Mouse (Mus musculus) forebrain, embryonic 10.5 days (tissue): ENCODE data around the gene Insc. TPM values are rescaled to one million over a fixed set of nuclear protein-coding genes. Genes with fewer than 3 reads are reported as not detected.

Experiments used
- DNase-seq: peaks from one replicate; pipeline ENCODE4 v3.0.0-alpha.2; 2017; ENCODE audit warnings: low spot score; ENCODE audit errors: extremely low spot score
- H3K27ac ChIP-seq: fragments of 300-500 bp; sonication (generic); 2 replicates; pipeline ENCODE4 v1.5.1; 2016; ENCODE audit warnings: mild to moderate bottlenecking
- H3K27me3 ChIP-seq: fragments of 300-500 bp; sonication (generic); 2 replicates; pipeline ENCODE4 v1.6.1; 2016; ENCODE audit warnings: mild to moderate bottlenecking; ENCODE audit not compliant: poor library complexity, severe bottlenecking
- H3K36me3 ChIP-seq: fragments of 300-500 bp; sonication (generic); replicated peaks from 2 replicates; pipeline ENCODE4 v1.6.1; 2016; ENCODE audit warnings: mild to moderate bottlenecking, moderate library complexity
- H3K4me1 ChIP-seq: fragments of 300-500 bp; sonication (generic); 2 replicates; pipeline ENCODE4 v1.6.1; 2016
- H3K4me3 ChIP-seq: fragments of 300-500 bp; sonication (generic); 2 replicates; pipeline ENCODE4 v1.5.1; 2016; ENCODE audit warnings: mild to moderate bottlenecking, moderate library complexity
- H3K9me3 ChIP-seq: fragments of 300-500 bp; sonication (generic); 2 replicates; pipeline ENCODE4 v1.6.1; 2016; ENCODE audit warnings: mild to moderate bottlenecking, moderate library complexity
- WGBS: fragments of 180-500 bp; shearing (Covaris S2); methylation state at CpG from one replicate; pipeline ENCODE4 v1.1.7; 2016; 5-methylcytosine and 5-hydroxymethylcytosine counted together
- polyA plus RNA-seq: library from polyadenylated mRNA; unstranded; fragments of >200 nt; fragmentation: Nextera tagmentation; extraction: Ambion mirVana; gene quantifications from 2 replicates; pipeline ENCODE4 v1.2.1, GENCODE M21; 2016

Insc gene
- polyA plus RNA-seq, 1 experiment from 2014 or later = 0.92 TPM

DNA sequence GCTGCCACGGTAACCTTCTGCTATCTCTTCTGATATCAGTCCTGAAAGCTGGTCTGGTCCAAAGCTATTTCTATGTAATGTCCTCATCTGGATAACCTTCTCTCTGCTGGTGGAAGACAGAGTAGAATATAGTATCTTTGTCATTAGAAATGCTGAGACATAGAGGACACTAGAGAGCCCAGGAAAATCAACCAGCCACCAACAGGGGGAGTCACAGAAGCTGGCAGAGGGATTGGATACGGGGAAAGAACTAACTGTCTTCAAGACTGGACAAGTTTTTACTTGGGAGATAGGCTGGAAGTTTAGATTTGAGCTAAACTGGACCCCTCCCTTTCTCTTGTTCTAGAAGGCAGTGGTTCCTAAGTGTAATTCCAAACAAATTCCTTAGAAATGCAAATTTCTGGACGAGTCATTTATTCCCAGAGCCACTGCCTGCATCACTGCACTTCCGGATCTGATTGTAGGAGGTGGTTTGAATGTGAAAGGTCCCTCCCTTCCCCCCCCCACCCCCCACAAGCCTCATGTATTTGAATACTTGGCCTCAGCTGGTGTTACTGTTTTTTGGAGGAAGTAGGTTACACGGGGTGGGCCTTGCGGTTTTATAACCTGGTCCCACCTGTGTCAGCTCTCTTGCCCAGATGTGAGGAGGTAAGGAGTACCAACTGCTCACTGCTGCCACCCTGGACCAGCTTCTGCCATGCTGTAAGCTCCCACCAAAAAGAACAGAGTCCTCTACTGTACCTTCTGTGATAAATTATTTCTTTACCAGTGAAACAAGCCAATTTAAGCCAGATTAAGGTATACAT, 2.9 kb upstream of the Insc start:
- no peak overlapping the region for H3K27ac ChIP-seq
- no peak overlapping the region for H3K4me3 ChIP-seq
- no peak for DNase-seq
- no peaks in the 10 kb centered on the region for H3K9me3 ChIP-seq
- H3K4me1 ChIP-seq = peaks cover 15% of the 10 kb centered on the region
- 57% methylated on average over 6 of the region's 6 CpGs for WGBS
- H3K36me3 ChIP-seq = no peaks in the 10 kb centered on the region
- H3K27me3 ChIP-seq = peaks cover 19% of the 10 kb centered on the region

DNA sequence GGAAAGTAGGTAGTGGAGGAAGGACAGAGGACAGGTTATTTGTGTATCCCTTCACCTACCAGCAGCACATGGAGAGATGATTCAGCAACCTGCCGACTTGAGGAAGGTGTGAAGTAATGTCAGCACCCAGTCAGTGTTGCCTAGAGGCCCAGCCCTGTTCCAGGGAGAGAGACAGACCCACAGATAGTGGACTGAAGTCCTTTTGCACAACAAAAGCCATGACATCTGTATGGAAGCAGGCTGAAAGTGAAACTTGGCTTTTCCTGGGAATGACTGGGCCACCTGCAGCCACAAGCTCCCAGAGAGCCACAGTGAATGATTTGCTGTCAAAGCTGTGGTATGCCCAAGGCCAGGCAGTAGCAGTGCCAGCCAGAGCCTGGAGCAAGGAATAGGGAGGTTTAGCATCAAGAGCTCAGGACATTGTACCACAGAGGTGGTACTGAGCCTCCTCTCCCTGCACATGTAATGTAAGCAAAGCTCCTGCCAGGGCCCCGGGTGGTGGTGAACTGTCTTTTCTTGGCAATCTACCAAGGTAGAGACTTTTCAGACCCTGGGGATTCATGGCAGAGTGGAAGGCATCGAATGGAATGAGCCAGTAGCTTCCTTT, 1.2 kb downstream of the Insc start:
- no peak overlapping the region for H3K27ac ChIP-seq
- H3K9me3 ChIP-seq = no peaks in the 10 kb centered on the region
- H3K4me3 ChIP-seq = no peak overlapping the region
- no peaks in the 10 kb centered on the region for H3K36me3 ChIP-seq
- peaks cover 24% of the 10 kb centered on the region for H3K4me1 ChIP-seq
- no peak for DNase-seq
- peaks cover 35% of the 10 kb centered on the region for H3K27me3 ChIP-seq
- WGBS = 73% methylated on average over 3 of the region's 3 CpGs

DNA sequence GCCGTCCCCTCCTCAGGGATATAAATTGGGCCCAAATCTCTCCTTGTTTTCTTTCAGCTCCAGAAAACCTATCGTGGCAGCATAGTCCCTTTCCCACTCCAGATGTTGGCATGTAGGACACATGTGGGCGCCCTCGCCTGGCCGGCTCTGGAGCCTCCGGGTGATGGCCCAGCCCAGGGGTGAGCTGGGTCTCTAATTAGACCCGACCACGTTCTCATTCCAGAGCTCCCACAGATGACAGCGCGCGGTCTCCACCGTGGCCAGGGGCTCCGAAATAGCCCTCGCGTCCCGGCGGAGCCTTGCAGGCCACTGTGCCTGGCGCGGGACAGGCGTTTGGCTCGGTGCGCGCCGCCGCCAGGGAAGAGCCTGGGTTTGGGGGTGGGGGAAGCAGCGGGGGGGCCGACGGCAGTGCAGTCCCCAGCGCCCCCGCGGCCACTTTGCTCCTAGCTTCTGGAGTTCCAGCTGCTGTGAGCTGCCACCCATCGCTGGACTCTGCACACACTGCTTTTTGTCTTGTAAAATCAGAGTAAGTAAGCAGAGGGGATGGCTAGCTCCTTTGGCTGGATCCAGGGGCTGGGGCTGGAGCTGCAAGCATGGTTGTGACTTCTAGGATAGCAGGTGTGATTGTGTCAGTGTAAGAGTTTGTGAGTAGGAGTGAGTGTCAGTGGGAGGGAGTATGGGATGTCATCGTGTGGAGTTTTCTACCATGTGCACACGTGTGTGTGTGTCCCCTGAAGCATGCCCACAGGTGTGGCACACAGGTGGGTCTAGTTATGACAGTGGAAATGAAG, 2.2 kb downstream of the Insc start:
- Histone ChIP-seq H3K4me1 (peaks cover 23% of the 10 kb centered on the region), H3K4me3 (peak overlapping the region; percentile 54), H3K36me3 (no peaks in the 10 kb centered on the region), H3K27me3 (peaks cover 35% of the 10 kb centered on the region), H3K9me3 (no peaks in the 10 kb centered on the region), H3K27ac (peak overlapping the region; percentile 54)
- no peak for DNase-seq
- 4% methylated on average over 34 of the region's 34 CpGs for WGBS

DNA sequence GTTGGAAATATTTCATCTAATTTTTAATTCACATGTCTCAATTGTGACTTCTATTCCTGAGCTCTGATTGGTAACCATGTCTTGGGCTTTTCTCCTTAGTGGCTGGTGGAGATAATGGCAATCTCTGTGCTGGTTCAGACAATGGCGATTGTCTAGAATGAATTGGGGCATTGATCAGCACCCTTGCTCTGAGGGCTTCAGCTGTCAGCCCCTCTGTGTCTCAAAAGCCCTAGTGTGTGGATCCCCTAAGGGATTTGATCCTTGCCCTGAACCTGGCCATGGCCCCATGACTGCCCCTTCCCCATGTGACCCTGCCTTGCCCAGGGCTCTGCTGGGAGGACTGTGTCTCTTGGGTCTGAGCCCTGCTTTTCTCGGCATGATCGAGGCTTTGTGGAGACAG, 4.1 kb downstream of the Insc start:
- H3K9me3 ChIP-seq = no peaks in the 10 kb centered on the region
- no peaks in the 10 kb centered on the region for H3K36me3 ChIP-seq
- DNase-seq = no peak
- H3K4me3 ChIP-seq = no peak overlapping the region
- peaks cover 35% of the 10 kb centered on the region for H3K27me3 ChIP-seq
- WGBS = 60% methylated on average over 3 of the region's 3 CpGs
- peaks cover 20% of the 10 kb centered on the region for H3K4me1 ChIP-seq
- 0 out of 2 replicates have a peak overlapping the region, but pooled peaks have one; percentile 31 for H3K27ac ChIP-seq

DNA sequence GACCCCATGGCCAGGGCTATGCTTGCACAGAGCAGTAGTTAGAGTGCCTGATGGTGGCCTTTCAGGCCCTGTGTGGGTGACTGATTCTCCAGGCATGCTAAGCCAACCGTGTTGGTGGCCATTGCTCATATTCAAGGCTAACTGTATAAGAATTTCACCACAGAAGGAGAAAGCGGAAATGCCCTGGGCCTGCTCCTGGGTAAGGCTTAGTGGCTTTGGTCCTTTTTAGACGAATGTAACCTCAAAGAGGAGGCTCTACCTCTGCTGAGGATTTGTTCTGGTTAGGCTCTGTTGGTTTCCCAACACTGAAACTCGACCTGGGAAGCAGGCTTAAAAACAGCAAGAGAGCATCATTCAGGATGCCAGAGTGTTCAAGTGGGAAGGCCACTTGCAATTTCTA, 4.7 kb downstream of the Insc start:
- Histone ChIP-seq H3K36me3 (no peaks in the 10 kb centered on the region), H3K27me3 (peaks cover 35% of the 10 kb centered on the region), H3K27ac (no peak overlapping the region), H3K4me3 (no peak overlapping the region), H3K4me1 (peaks cover 20% of the 10 kb centered on the region), H3K9me3 (no peaks in the 10 kb centered on the region)
- WGBS = 65% methylated on average over 4 of the region's 4 CpGs
- DNase-seq = no peak

DNA sequence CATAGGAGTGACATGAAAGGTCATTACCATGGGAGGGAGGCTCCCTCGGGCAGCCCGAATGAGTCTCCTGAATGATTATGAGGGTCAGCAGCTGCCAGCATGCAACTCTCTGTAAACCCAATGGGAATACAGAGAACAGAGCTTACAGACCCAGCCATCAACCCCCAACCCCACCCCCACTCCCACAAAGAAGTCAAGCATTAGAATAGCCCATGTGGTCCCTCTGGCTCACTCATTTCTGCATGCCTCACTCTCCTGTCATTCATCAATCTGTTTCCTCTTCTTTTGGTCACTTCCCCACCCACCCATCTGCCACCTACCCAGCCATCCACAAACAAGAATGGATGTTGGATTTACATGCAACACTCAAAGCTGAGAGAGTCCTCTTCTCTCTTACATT, 10.0 kb downstream of the Insc start:
- Histone ChIP-seq H3K4me3 (no peak overlapping the region), H3K4me1 (no peaks in the 10 kb centered on the region), H3K9me3 (no peaks in the 10 kb centered on the region), H3K27me3 (no peaks in the 10 kb centered on the region; the same call in 1 of the 2 replicates), H3K36me3 (no peaks in the 10 kb centered on the region), H3K27ac (no peak overlapping the region)
- DNase-seq = no peak
- 90% methylated on average over 2 of the region's 2 CpGs for WGBS

DNA sequence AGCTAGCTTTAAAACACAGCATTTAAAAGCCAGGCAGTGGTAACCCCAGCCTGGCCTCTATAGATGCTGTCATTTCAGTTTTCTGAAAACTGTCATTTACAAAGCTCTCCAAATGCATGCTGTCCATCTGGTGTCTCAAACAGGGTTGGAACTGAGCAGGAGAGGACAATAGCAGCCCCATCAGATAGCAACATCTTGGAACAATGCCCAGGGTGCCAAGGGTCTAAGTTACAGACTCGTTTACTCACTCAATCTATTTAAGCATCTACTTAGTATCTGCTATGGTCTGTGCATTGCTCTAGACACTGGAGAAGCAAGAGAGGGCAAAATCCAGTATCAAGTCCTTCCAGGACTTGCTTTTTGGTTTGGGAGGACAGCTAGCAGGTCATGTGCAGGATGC, 10.7 kb downstream of the Insc start:
- WGBS = 60% methylated on average over 1 of the region's 1 CpGs
- DNase-seq = no peak
- Histone ChIP-seq H3K4me1 (no peaks in the 10 kb centered on the region), H3K27me3 (no peaks in the 10 kb centered on the region), H3K36me3 (no peaks in the 10 kb centered on the region), H3K9me3 (no peaks in the 10 kb centered on the region), H3K27ac (no peak overlapping the region), H3K4me3 (no peak overlapping the region)

DNA sequence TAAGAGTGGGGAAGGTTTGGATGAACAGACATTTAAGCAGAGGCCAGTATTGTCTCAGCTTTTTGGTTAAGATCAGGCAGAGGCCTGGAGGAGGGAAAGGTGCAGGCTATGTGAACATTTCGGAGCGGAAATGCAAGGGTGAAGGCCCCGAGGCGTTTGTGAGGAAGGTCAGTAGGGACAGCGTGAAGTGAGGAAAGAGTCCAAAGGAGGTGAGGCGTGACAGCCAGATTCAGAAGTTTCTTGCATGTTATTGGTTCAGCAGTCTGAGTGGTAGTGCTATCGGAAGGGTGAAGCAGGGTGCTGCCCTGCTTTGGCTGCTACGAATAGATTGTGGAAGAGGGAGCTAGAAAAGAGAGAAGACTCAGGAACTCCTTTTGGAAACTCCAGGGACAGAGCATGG, 11.1 kb downstream of the Insc start:
- no peaks in the 10 kb centered on the region for H3K9me3 ChIP-seq
- DNase-seq = no peak
- H3K36me3 ChIP-seq = no peaks in the 10 kb centered on the region
- no peaks in the 10 kb centered on the region for H3K4me1 ChIP-seq
- H3K4me3 ChIP-seq = no peak overlapping the region
- H3K27me3 ChIP-seq = no peaks in the 10 kb centered on the region
- no peak overlapping the region for H3K27ac ChIP-seq
- 84% methylated on average over 8 of the region's 8 CpGs for WGBS

DNA sequence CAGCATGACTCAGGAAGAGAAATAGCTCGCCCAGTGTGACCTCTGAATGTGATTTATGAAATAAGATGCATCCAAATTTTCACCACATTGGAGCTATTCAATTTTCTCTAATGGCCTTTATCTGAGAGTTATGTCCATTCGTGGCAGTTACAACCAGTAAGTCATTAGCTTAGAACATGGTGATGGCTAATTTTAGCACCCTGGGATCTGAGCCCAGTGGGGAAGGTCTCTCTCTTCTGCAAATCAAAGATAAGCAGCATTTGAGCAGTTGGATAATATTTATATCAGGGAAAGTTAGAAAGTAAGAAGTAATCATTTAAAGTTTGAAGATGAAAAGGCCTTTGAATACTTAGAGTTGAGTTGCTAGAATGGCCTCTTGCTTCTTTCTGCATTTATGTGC, 19.2 kb downstream of the Insc start:
- Histone ChIP-seq H3K4me3 (no peak overlapping the region), H3K36me3 (no peaks in the 10 kb centered on the region), H3K9me3 (no peaks in the 10 kb centered on the region), H3K27ac (no peak overlapping the region), H3K27me3 (no peaks in the 10 kb centered on the region), H3K4me1 (no peaks in the 10 kb centered on the region)
- no peak for DNase-seq
- 84% methylated on average over 2 of the region's 2 CpGs for WGBS

DNA sequence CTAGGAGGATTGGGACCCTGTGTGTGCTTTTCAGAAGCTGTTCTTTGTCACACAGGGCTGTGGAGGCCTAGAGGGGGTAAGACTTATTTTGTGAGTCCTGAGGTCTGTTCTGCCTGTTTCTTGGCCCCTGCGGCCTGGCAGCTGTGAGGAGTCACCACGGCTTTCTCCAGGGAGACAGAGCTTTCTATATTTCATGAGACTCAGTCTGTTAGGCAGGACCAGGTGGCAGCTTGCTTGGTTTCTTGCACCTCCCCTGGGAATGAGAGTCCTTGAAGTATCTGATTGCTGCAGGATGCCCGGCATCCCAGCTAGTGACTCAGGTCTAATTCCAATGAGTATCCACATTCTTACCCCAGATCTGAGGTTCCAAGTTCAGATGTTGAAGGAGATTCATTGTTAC, 21.8 kb downstream of the Insc start:
- no peaks in the 10 kb centered on the region for H3K9me3 ChIP-seq
- no peak overlapping the region for H3K27ac ChIP-seq
- H3K4me1 ChIP-seq = no peaks in the 10 kb centered on the region
- no peaks in the 10 kb centered on the region for H3K36me3 ChIP-seq
- no peak overlapping the region for H3K4me3 ChIP-seq
- WGBS = 89% methylated on average over 3 of the region's 3 CpGs
- DNase-seq = no peak
- no peaks in the 10 kb centered on the region for H3K27me3 ChIP-seq

DNA sequence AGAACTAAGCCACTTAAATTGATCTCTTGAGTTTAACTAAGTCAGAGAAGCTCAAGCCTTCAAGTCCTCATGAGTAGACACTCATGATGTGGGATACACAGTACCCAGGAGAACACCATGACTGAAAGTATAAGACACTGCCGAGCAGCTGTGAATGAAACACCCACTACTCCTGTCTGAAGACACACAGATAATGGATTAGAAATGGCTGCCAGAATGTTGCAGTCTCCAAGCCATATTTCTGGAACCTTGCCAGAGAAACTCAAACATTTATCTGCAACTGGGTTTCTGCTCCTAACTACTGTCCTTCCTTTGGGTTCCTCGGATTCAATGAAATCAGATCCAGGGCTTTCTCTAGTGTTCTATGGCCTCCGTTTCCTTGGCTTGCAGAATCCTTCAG, 23.0 kb downstream of the Insc start:
- no peak for DNase-seq
- Histone ChIP-seq H3K4me3 (no peak overlapping the region), H3K27me3 (no peaks in the 10 kb centered on the region), H3K27ac (no peak overlapping the region), H3K9me3 (no peaks in the 10 kb centered on the region), H3K4me1 (no peaks in the 10 kb centered on the region), H3K36me3 (no peaks in the 10 kb centered on the region)
- WGBS = 87% methylated on average over 3 of the region's 3 CpGs

DNA sequence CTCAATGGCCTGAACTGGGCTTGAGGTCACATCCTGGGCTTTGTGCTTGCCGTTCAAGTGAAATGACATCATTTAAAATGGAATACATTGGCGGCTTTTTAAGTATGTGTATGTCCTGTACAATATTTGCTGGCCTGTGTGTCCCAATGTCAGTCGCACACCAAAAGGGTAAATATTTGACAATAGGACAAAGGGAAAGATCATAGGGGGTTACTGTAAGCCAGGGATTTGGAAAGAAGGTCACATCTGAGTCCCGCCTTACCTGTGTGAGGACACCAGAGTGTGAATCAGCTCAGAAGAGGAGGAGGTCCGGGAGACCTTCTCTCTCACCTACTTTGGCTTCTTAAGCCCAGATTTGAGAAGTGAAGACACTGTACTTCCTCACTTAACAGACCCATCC, 25.0 kb downstream of the Insc start:
- Histone ChIP-seq H3K27ac (no peak overlapping the region), H3K36me3 (no peaks in the 10 kb centered on the region), H3K4me3 (no peak overlapping the region), H3K4me1 (no peaks in the 10 kb centered on the region), H3K9me3 (no peaks in the 10 kb centered on the region), H3K27me3 (no peaks in the 10 kb centered on the region)
- WGBS = 89% methylated on average over 5 of the region's 5 CpGs
- DNase-seq = no peak

DNA sequence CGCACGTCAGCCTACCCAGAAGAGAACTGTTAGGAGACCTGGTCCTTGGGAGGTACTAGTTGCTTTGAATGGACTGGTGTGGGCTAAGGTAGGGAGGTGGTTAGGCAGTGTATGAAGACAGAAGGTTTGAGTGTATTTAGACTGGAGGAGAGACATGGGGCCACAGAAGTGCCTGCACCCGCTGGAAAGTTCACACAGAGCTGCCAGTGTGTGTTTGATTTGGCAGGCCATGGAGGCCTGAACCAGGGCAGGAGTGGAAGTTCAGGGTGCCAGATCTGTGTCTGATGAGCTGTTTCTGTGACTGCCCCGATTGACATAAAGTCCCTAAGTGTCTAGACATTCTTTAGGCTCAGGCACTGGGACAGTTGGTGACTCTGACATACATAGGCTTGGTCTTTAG, 25.5 kb downstream of the Insc start:
- H3K4me1 ChIP-seq = 0 out of 2 replicates have a peak, but pooled peaks cover 2% of the 10 kb centered on the region
- H3K36me3 ChIP-seq = no peaks in the 10 kb centered on the region
- H3K27ac ChIP-seq = no peak overlapping the region
- no peaks in the 10 kb centered on the region for H3K27me3 ChIP-seq
- no peak for DNase-seq
- H3K9me3 ChIP-seq = no peaks in the 10 kb centered on the region
- H3K4me3 ChIP-seq = no peak overlapping the region
- WGBS = 91% methylated on average over 4 of the region's 4 CpGs
